Mouse (Mus musculus) E14TG2a.4 (cell line): Measurements from ENCODE around the gene Obsl1.
A peak's percentile ranks its signal among the peaks of the same experiment; 100 is the strongest.

ENCODE experiments used
- H3K27me3 ChIP-seq: 2 replicates; pipeline ENCODE4 v1.6.1; 2014; ENCODE audit warnings: low read length, control low read depth; ENCODE audit not compliant: insufficient read depth
- H3K36me3 ChIP-seq: 2 replicates; pipeline ENCODE4 v1.6.1; 2014; ENCODE audit warnings: low read length, control low read depth; ENCODE audit not compliant: insufficient read depth
- H3K4me1 ChIP-seq: replicated peaks from 2 replicates; pipeline ENCODE4 v1.6.1; 2014; ENCODE audit warnings: low read depth, low read length, control low read depth
- H3K4me3 ChIP-seq: replicated peaks from 2 replicates; pipeline ENCODE4 v1.5.1; 2014; ENCODE audit warnings: mild to moderate bottlenecking, low read length
- H3K9me3 ChIP-seq: 2 replicates; pipeline ENCODE4 v1.6.1; 2014; ENCODE audit warnings: low read length, control low read depth
- CTCF ChIP-seq: conservative IDR thresholded peaks from 2 replicates; pipeline ENCODE4 v1.5.1; 2014; ENCODE audit warnings: low read length
- NANOG ChIP-seq: IDR thresholded peaks from 2 replicates; pipeline ENCODE4 v1.6.1; 2014; ENCODE audit warnings: borderline replicate concordance, low read length, mixed read lengths
- POU5F1 ChIP-seq: IDR thresholded peaks from 2 replicates; pipeline ENCODE4 v1.6.1; 2014; ENCODE audit warnings: low read length, borderline replicate concordance

The Obsl1 gene

GRCm38 (mm10) chr1:75530546-75530945, 24.3 kb upstream of the Obsl1 start:
- no peaks in the 10 kb centered on the region for H3K27me3 ChIP-seq
- no peaks in the 10 kb centered on the region for H3K9me3 ChIP-seq
- peaks cover 29% of the 10 kb centered on the region for H3K4me1 ChIP-seq
- H3K4me3 ChIP-seq: no peak overlapping the region
- TF ChIP-seq POU5F1 (no peak), NANOG (no peak), CTCF (no peak)
- peaks cover 96% of the 10 kb centered on the region for H3K36me3 ChIP-seq

- Histone ChIP-seq H3K4me1 (peaks cover 42% of the 10 kb centered on the region), H3K36me3 (peaks cover 53% of the 10 kb centered on the region), H3K9me3 (no peaks in the 10 kb centered on the region), H3K27me3 (no peaks in the 10 kb centered on the region), H3K4me3 (no peak overlapping the region)
- TF ChIP-seq POU5F1 (no peak), NANOG (no peak), CTCF (no peak)
Observed at GRCm38 (mm10) chr1:75524679-75525078, 18.4 kb upstream of the Obsl1 start.

DNA sequence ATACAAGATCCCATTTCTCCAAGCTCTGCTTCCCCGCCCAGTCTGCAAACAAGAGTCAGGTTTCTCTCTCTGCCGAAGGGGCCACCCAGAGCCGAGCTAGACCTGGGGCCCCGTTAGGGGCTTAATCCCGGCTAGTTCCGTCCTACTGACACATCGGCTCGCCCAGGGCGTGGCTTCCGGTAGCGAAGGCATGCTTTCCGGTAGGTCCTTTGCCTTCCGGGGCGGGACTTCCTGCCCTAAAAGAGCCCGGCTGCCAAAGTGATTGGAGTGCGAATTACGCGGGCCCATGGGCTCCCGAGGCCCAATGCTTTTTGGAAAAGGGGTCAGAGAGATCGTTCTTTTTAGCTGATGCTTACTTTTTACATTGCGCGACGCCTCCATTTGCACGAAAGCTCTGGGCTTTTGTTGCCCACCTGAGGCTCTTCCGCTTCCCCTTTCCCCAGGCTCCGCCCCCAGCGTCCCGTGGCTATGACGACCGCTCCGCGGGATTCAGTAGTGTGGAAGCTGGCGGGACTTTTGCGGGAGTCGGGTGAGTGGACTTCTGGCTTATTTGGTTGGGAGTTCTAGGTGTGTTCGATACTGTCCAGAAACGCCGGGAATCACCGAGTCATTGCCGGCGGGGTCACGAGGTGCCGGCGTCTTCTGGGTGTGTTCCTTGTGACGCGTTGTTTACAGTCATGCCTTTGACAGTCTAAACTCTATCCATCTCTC, 15.2 kb upstream of the Obsl1 start, which contains the start of gene Stk11ip:
Gene Stk11ip, plus strand, starts transcription at position 209 of the 711 bp plus-strand sequence.
- Histone ChIP-seq H3K4me3 (peak within 1 kb of the TSS; percentile 90), H3K4me1 (peaks cover 55% of the 10 kb centered on the region), H3K9me3 (no peaks in the 10 kb centered on the region), H3K36me3 (peaks cover 21% of the 10 kb centered on the region), H3K27me3 (no peaks in the 10 kb centered on the region)
- no peak for TF ChIP-seq POU5F1
- TF ChIP-seq NANOG: no peak
- TF ChIP-seq CTCF: no peak

DNA sequence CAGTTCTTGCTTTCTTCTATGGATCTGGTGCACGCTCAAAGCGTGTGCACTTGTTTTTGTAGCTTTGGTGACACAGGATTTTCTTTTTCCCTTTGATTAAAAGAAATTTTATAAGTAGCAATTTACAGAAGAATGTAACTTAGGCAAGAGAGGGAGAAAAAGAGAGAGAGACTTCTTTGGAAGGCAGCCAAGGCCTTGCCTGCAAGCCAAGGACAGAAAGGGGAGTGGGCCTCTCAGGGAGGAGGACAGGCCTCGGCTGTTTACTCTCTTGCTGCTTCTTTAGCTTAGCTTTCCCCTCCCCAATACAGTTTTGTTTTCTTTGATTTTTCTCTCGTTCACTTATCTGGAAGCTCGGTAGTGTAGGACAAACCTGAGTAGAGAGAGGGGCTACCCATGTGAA, 13.3 kb upstream of the Obsl1 start:
- Histone ChIP-seq H3K4me3 (no peak overlapping the region), H3K27me3 (no peaks in the 10 kb centered on the region), H3K9me3 (no peaks in the 10 kb centered on the region), H3K4me1 (peaks cover 69% of the 10 kb centered on the region), H3K36me3 (peaks cover 2% of the 10 kb centered on the region)
- TF ChIP-seq NANOG (no peak), CTCF (no peak), POU5F1 (no peak)

DNA sequence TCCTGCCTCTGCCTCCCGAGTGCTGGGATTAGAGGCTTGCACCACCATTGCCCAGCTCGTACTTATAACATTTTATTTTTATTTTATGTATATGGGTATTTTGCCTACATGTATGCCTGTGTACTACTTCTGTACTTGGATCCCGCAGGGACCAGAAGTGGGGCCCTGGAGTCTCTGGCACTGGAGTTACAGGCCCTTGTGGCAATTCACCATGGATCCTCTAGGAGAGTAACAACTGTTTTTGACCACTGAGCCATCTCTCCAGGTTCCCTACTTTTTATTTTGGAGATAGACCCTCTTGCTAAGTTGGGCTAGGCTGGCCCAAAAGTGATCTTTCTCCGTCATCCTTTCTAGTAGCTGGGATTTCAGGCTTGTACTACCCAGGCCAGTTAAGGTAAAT, 12.2 kb upstream of the Obsl1 start:
- Histone ChIP-seq H3K36me3 (no peaks in the 10 kb centered on the region), H3K27me3 (no peaks in the 10 kb centered on the region), H3K4me1 (peaks cover 71% of the 10 kb centered on the region), H3K4me3 (0 out of 2 replicates have a peak overlapping the region, but pooled peaks have one; percentile 13), H3K9me3 (no peaks in the 10 kb centered on the region)
- TF ChIP-seq POU5F1 (no peak), CTCF (0 out of 2 replicates have a peak, but pooled peaks have one; percentile 5), NANOG (no peak)

DNA sequence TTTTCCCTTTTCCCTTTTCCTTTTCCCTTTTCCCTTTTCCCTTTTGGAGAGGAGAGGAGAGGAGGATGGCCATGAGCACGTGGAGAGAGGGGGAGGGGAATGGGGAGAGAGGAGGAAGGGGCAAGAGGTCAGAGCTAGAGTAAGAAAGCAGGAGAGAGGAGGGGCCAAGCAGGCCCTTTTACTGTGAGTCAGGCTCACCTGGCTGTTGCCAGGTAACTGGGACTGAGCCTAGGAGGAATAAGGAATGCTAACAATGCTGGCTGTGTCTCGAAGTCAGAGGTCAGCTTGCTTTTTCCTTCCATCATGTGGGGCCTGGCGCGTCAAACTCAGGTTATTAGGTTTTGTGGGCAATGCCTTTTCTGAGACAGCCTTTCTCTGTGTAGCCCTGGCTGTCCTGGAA, 11.7 kb upstream of the Obsl1 start:
- Histone ChIP-seq H3K27me3 (no peaks in the 10 kb centered on the region), H3K36me3 (no peaks in the 10 kb centered on the region), H3K4me3 (0 out of 2 replicates have a peak overlapping the region, but pooled peaks have one; percentile 13), H3K4me1 (peaks cover 76% of the 10 kb centered on the region), H3K9me3 (no peaks in the 10 kb centered on the region)
- no peak for TF ChIP-seq NANOG
- TF ChIP-seq POU5F1: no peak
- no peak for TF ChIP-seq CTCF

DNA sequence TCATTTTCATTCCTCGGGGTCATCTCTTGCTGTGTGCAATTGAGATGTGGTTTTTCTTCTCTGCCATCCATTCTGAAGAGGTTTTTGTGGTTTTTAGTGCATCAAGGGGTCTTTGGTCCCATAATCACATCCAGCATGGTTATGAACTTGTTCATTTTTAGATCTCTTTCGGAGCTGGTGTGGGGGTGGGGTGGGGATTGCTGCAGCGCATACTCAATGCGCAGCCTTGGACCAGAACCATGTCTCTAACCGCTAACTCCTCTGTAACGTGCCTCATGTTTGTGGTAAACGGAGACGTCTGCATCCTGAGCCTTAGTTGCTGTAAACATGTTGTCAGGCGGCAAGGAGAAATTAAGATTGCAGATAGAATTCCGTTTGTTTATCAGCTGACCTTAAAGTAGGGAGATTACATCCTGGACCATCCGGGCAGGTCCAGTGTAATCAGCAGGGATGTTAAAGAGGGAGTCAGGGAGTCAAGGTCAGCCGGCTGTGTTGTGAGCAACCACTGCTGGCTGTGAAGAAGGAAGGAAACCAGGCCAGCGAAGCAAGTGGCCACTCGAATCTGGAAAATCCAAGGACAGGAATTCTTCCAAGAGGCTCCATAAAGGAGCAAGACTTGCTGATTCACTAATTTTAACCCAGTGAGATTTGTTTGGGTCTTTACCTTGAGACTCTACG, 10.6 kb upstream of the Obsl1 start:
- Histone ChIP-seq H3K4me3 (peak overlapping the region; percentile 0; the same call in 1 of the 2 replicates), H3K4me1 (peaks cover 79% of the 10 kb centered on the region), H3K36me3 (no peaks in the 10 kb centered on the region), H3K9me3 (no peaks in the 10 kb centered on the region), H3K27me3 (no peaks in the 10 kb centered on the region)
- TF ChIP-seq POU5F1: no peak
- no peak for TF ChIP-seq NANOG
- TF ChIP-seq CTCF: no peak

DNA sequence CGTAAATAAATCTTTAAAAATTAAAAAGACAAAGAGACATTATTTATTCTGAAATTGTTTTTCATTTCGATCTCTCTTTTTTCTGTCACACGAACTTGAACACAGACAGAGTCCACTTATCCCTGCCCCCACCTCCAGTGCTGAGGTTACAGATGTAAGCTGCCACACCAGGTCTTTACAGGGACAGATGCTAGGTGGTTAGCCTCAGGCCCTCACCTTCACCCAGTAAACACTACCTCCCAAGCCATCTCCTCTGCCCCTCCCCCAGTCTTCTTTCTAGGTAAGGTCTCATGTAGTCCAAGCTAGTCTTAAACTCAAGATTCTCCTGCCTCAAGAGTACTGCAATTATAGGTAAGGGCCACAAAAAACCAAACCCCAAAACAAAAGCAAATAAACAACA, 6.3 kb upstream of the Obsl1 start:
- peaks cover 11% of the 10 kb centered on the region for H3K27me3 ChIP-seq
- H3K4me1 ChIP-seq: peaks cover 88% of the 10 kb centered on the region
- H3K36me3 ChIP-seq: 0 out of 2 replicates have a peak, but pooled peaks cover 6% of the 10 kb centered on the region
- H3K9me3 ChIP-seq: no peaks in the 10 kb centered on the region
- peak overlapping the region; percentile 27 for H3K4me3 ChIP-seq
- no peak for TF ChIP-seq CTCF
- TF ChIP-seq NANOG: no peak
- TF ChIP-seq POU5F1: no peak
